Mouse (Mus musculus): ENCODE results near the gene Tbc1d24. TPM values are rescaled to one million over a fixed set of nuclear protein-coding genes. Genes with fewer than 3 reads are reported as not detected.
A peak's percentile ranks its signal among the peaks of the same experiment; 100 is the strongest.

Tbc1d24 gene
- polyA plus RNA-seq, 1 experiment from 2014 or later: 13.5 TPM

- ATAC-seq (ENCODE audit: low FRiP score): 0 out of 2 replicates have a peak, but pooled peaks have one; percentile 0
- H3K4me1 ChIP-seq: peaks cover 85% of the 10 kb centered on the region
These were observed 3.3 kb upstream of the Tbc1d24 start for GRCm38 (mm10) chr17:24208641-24209042.

GRCm38 (mm10) chr17:24207768-24208640, 2.6 kb upstream of the Tbc1d24 start:
- peak overlapping the region; percentile 84 for H3K9ac ChIP-seq
- H3K36me3 ChIP-seq: no peaks in the 10 kb centered on the region
- H3K9me3 ChIP-seq (replicated peaks): no peaks in the 10 kb centered on the region
- peak overlapping the region; percentile 90 for H3K4me2 ChIP-seq (replicated peaks)
- no peak for ATAC-seq (ENCODE audit: low FRiP score)
- H3K4me3 ChIP-seq: peak overlapping the region; percentile 71
- 54% methylated on average over 34 of the region's 34 CpGs for WGBS
- H3K27me3 ChIP-seq: peaks cover 31% of the 10 kb centered on the region
- peak overlapping the region; percentile 86 for H3K27ac ChIP-seq
- peaks cover 90% of the 10 kb centered on the region for H3K4me1 ChIP-seq

More at GRCm38 (mm10) chr17:24208641-24209042, 3.3 kb upstream of the Tbc1d24 start:
- WGBS: 2% methylated on average over 29 of the region's 29 CpGs
- H3K27me3 ChIP-seq: peaks cover 31% of the 10 kb centered on the region
- peak overlapping the region; percentile 84 for H3K9ac ChIP-seq
- H3K27ac ChIP-seq: peak overlapping the region; percentile 86
- no peaks in the 10 kb centered on the region for H3K36me3 ChIP-seq
- peak overlapping the region; percentile 90 for H3K4me2 ChIP-seq (replicated peaks)
- H3K4me3 ChIP-seq: peak overlapping the region; percentile 71
- H3K9me3 ChIP-seq (replicated peaks): no peaks in the 10 kb centered on the region

GRCm38 (mm10) chr17:24206451-24207351, 1.3 kb upstream of the Tbc1d24 start:
- peak; percentile 27; the same call in 1 of the 2 replicates for ATAC-seq (ENCODE audit: low FRiP score)
- 5% methylated on average over 62 of the region's 62 CpGs for WGBS
- Histone ChIP-seq H3K36me3 (no peaks in the 10 kb centered on the region), H3K4me2 (replicated peaks) (peak overlapping the region; percentile 90), H3K27me3 (peaks cover 31% of the 10 kb centered on the region), H3K4me1 (peaks cover 82% of the 10 kb centered on the region), H3K27ac (peak overlapping the region; percentile 68), H3K9me3 (replicated peaks) (no peaks in the 10 kb centered on the region), H3K9ac (peak overlapping the region; percentile 71), H3K4me3 (peak overlapping the region; percentile 71)

DNA sequence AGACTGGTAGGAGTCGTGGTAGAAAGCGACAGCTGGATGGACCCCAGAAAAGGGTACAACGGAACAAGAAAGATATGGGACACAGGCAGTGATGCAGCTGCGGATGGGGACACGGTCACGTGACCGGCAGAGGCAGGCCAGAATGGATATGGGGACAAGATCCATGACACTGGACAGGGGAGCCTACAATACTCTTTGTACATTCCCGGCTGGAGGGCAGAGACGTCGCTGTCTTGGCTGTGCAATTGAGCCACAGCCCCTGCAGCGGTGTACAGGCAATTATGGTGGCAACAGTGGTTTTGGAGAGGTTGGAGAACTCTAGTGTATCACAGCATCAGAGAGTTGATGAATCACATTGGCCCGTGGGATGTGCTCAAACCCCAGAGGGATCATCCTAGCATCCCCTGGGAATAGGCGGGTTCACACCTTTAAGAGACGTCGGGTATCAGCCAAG, 573 bp upstream of the Tbc1d24 start:
- H3K4me3 ChIP-seq: peak overlapping the region; percentile 71
- H3K9me3 ChIP-seq (replicated peaks): no peaks in the 10 kb centered on the region
- H3K4me1 ChIP-seq: peaks cover 78% of the 10 kb centered on the region

DNA sequence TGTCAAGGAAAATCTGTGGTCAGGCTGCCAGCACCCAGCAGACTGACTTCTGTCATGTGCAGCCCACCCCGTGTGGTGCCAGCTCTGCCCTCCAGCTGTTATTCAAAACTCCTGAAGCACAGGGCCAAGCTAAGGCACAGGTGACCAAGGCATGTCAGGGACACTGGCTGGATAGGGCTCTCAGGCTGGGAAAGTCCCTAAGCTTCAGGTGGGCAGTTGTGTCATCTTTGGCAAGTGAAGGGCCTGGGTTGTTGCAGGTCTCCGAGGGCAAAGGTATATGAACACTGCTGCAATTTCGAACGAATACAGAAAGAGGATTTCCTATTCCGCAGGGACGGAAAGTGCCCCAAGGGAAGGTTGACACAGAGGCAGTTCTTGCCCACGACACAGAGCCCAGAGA, 516 bp downstream of the Tbc1d24 start:
- H3K4me2 ChIP-seq (replicated peaks): peak overlapping the region; percentile 90
- no peak overlapping the region for H3K27ac ChIP-seq
- H3K4me1 ChIP-seq: peaks cover 68% of the 10 kb centered on the region
- ATAC-seq (ENCODE audit: low FRiP score): no peak
- H3K4me3 ChIP-seq: peak overlapping the region; percentile 71
- H3K27me3 ChIP-seq: peaks cover 23% of the 10 kb centered on the region
- no peaks in the 10 kb centered on the region for H3K9me3 ChIP-seq (replicated peaks)
- H3K36me3 ChIP-seq: no peaks in the 10 kb centered on the region
- WGBS: 15% methylated on average over 7 of the region's 7 CpGs
- peak overlapping the region; percentile 80 for H3K9ac ChIP-seq

More for the DNA sequence above, 573 bp upstream of the Tbc1d24 start:
- peak; percentile 36 for ATAC-seq (ENCODE audit: low FRiP score)
- peak overlapping the region; percentile 80 for H3K9ac ChIP-seq
- H3K4me2 ChIP-seq (replicated peaks): peak overlapping the region; percentile 90
- no peaks in the 10 kb centered on the region for H3K36me3 ChIP-seq
- H3K27me3 ChIP-seq: peaks cover 31% of the 10 kb centered on the region
- 8% methylated on average over 15 of the region's 15 CpGs for WGBS
- H3K27ac ChIP-seq: peak overlapping the region; percentile 71

- Histone ChIP-seq H3K4me3 (peak overlapping the region; percentile 71; the same call in 1 of the 2 replicates), H3K4me1 (peaks cover 58% of the 10 kb centered on the region), H3K9me3 (replicated peaks) (no peaks in the 10 kb centered on the region), H3K4me2 (replicated peaks) (peak overlapping the region; percentile 90), H3K27me3 (peaks cover 23% of the 10 kb centered on the region), H3K36me3 (no peaks in the 10 kb centered on the region), H3K27ac (peak overlapping the region; percentile 44; the same call in 1 of the 2 replicates), H3K9ac (no peak overlapping the region)
- WGBS: 79% methylated on average over 3 of the region's 3 CpGs
- ATAC-seq (ENCODE audit: low FRiP score): no peak
These were observed 1.5 kb downstream of the Tbc1d24 start for GRCm38 (mm10) chr17:24203611-24204534.

- H3K9me3 ChIP-seq (replicated peaks): no peaks in the 10 kb centered on the region
- peak overlapping the region; percentile 44; the same call in 1 of the 2 replicates for H3K27ac ChIP-seq
- H3K4me2 ChIP-seq (replicated peaks): peak overlapping the region; percentile 24
- H3K36me3 ChIP-seq: no peaks in the 10 kb centered on the region
- H3K4me3 ChIP-seq: no peak overlapping the region
- 40% methylated on average over 4 of the region's 4 CpGs for WGBS
- H3K4me1 ChIP-seq: peaks cover 50% of the 10 kb centered on the region
- no peak for ATAC-seq (ENCODE audit: low FRiP score)
- peak overlapping the region; percentile 2; the same call in 1 of the 2 replicates for H3K9ac ChIP-seq
- peaks cover 17% of the 10 kb centered on the region for H3K27me3 ChIP-seq
These were observed 2.3 kb downstream of the Tbc1d24 start for GRCm38 (mm10) chr17:24203068-24203467.

DNA sequence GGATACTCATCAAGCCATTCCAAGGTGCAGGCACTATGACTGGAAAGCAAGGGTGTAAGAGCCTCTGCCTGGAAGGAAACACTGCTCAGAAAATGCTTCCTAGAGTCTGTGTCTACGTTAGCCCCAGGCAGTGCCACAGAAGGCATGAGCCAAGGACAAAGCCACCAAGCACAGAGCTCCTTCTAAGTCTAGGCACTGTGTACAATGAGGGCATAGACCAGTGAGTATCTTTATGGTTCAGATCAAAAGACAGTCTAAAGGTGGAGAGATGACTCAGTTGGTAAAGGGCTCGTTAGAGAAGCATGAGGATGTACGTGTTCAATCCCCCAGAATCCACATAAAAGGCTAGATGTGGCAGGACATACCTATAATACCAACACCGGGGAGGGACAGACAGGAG, 4.3 kb downstream of the Tbc1d24 start:
- H3K4me2 ChIP-seq (replicated peaks): no peak overlapping the region
- H3K27me3 ChIP-seq: no peaks in the 10 kb centered on the region
- H3K4me3 ChIP-seq: no peak overlapping the region
- H3K36me3 ChIP-seq: no peaks in the 10 kb centered on the region
- 84% methylated on average over 4 of the region's 4 CpGs for WGBS
- peaks cover 41% of the 10 kb centered on the region for H3K4me1 ChIP-seq
- no peaks in the 10 kb centered on the region for H3K9me3 ChIP-seq (replicated peaks)
- no peak for ATAC-seq (ENCODE audit: low FRiP score)
- H3K9ac ChIP-seq: no peak overlapping the region
- no peak overlapping the region for H3K27ac ChIP-seq

GRCm38 (mm10) chr17:24199741-24200140, 5.6 kb downstream of the Tbc1d24 start:
- Histone ChIP-seq H3K4me3 (no peak overlapping the region), H3K27me3 (no peaks in the 10 kb centered on the region), H3K4me2 (replicated peaks) (no peak overlapping the region), H3K9ac (no peak overlapping the region), H3K4me1 (peaks cover 31% of the 10 kb centered on the region), H3K36me3 (no peaks in the 10 kb centered on the region), H3K27ac (no peak overlapping the region), H3K9me3 (replicated peaks) (no peaks in the 10 kb centered on the region)
- WGBS: 82% methylated on average over 4 of the region's 4 CpGs
- ATAC-seq (ENCODE audit: low FRiP score): no peak

DNA sequence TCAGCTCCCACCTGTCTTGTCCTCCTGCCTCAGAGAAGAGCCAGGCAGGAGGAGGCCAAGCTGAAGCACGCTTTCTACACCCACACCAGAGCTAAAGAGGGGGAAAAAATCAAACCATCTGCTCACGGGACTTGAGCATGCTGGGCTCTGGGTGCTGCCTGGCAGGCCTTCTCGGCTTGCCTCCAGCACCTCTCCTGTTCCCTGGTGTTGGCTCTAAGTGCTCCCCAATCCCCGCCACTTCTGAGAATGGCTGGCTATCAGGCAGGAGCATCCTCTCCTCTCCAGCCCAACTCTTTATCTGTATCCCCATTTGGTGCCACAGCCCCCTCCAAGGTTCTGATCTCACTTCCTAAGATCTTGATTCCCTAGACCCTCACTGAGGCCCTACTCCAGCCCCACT, 6.1 kb downstream of the Tbc1d24 start:
- ATAC-seq (ENCODE audit: low FRiP score): no peak
- 88% methylated on average over 4 of the region's 4 CpGs for WGBS
- no peaks in the 10 kb centered on the region for H3K36me3 ChIP-seq
- H3K4me3 ChIP-seq: no peak overlapping the region
- no peaks in the 10 kb centered on the region for H3K9me3 ChIP-seq (replicated peaks)
- no peak overlapping the region for H3K4me2 ChIP-seq (replicated peaks)
- no peaks in the 10 kb centered on the region for H3K27me3 ChIP-seq
- H3K4me1 ChIP-seq: peaks cover 31% of the 10 kb centered on the region
- H3K27ac ChIP-seq: no peak overlapping the region
- no peak overlapping the region for H3K9ac ChIP-seq

Measured in hindbrain, embryonic 12.5 days (tissue).